Mouse (Mus musculus) heart, adult 2 months (tissue): ENCODE data around the gene Ccnd3. TPM values are rescaled to one million over a fixed set of nuclear protein-coding genes. Genes with fewer than 3 reads are reported as not detected.

Experiments
- DNase-seq, 2 experiments: peaks; one replicate each; pipeline ENCODE4 v3.0.0; 2021
- H3K27ac ChIP-seq: fragments of 200-600 bp; 2 replicates; pipeline ENCODE4 v1.8.1; 2022
- H3K27me3 ChIP-seq: fragments of 200-500 bp; 2 replicates; pipeline ENCODE4 v1.6.1; 2012; ENCODE audit warnings: mild to moderate bottlenecking, low read length, inconsistent platforms, mixed read lengths; ENCODE audit not compliant: control insufficient read depth, insufficient read depth
- H3K36me3 ChIP-seq: fragments of 200-500 bp; 2 replicates; pipeline ENCODE4 v1.6.1; 2012; ENCODE audit warnings: low read length, inconsistent platforms; ENCODE audit not compliant: control insufficient read depth, insufficient read depth
- H3K4me1 ChIP-seq: fragments of 200-500 bp; 2 replicates; pipeline ENCODE4 v1.6.1; 2011; ENCODE audit warnings: low read length; ENCODE audit not compliant: control insufficient read depth, insufficient read depth
- H3K4me3 ChIP-seq: fragments of 200-600 bp; 2 replicates; pipeline ENCODE4 v1.8.1; 2022
- H3K79me2 ChIP-seq: fragments of 200-500 bp; replicated peaks from 2 replicates; pipeline ENCODE4 v1.6.1; 2012; ENCODE audit warnings: mild to moderate bottlenecking, inconsistent platforms, low read length, moderate library complexity, mixed read lengths; ENCODE audit not compliant: control insufficient read depth, insufficient read depth
- H3K9ac ChIP-seq: fragments of 200-500 bp; 2 replicates; pipeline ENCODE4 v1.6.1; 2012; ENCODE audit warnings: low read depth, mild to moderate bottlenecking, control low read depth, inconsistent platforms, low read length, mixed read lengths
- CTCF ChIP-seq: fragments of 200-600 bp; IDR thresholded peaks from 2 replicates; pipeline ENCODE4 v1.8.1; 2022; ENCODE audit warnings: antibody characterized with exemption, mild to moderate bottlenecking, moderate library complexity
- EP300 ChIP-seq: fragments of 200-500 bp; IDR thresholded peaks from 2 replicates; pipeline ENCODE4 v1.6.1; 2011; ENCODE audit warnings: low read depth, low read length, control low read depth; ENCODE audit not compliant: insufficient read depth
- POLR2A ChIP-seq: fragments of 200-500 bp; IDR thresholded peaks from 2 replicates; pipeline ENCODE4 v1.6.1; 2011; ENCODE audit warnings: mild to moderate bottlenecking, low read depth, low read length, control low read depth; ENCODE audit not compliant: insufficient read depth
- WGBS: fragments of 180-500 bp; shearing (Covaris S2); methylation state at CpG from one replicate; pipeline ENCODE4 v1.1.7; 2018; 5-methylcytosine and 5-hydroxymethylcytosine counted together
- intact Hi-C: fragments of 180-260 bp; cut with DNase I; formaldehyde crosslinking; loops from one replicate; pipeline ENCODE4 v1.15.1; 2025
- polyA plus RNA-seq: library from polyadenylated mRNA; depleted of rRNA; stranded (reverse); fragments of >200 nt; gene quantifications from 2 replicates; pipeline ENCODE4 v1.2.3, GENCODE M21; 2012
- total RNA-seq, 2 experiments: library from RNA; stranded (reverse); gene quantifications; 2 replicates each; pipeline ENCODE4 v1.2.3; 2021

Gene Ccnd3
- total and polyA plus RNA-seq, 3 experiments = 75.1 to 83.7 (median 75.9) TPM

DNA sequence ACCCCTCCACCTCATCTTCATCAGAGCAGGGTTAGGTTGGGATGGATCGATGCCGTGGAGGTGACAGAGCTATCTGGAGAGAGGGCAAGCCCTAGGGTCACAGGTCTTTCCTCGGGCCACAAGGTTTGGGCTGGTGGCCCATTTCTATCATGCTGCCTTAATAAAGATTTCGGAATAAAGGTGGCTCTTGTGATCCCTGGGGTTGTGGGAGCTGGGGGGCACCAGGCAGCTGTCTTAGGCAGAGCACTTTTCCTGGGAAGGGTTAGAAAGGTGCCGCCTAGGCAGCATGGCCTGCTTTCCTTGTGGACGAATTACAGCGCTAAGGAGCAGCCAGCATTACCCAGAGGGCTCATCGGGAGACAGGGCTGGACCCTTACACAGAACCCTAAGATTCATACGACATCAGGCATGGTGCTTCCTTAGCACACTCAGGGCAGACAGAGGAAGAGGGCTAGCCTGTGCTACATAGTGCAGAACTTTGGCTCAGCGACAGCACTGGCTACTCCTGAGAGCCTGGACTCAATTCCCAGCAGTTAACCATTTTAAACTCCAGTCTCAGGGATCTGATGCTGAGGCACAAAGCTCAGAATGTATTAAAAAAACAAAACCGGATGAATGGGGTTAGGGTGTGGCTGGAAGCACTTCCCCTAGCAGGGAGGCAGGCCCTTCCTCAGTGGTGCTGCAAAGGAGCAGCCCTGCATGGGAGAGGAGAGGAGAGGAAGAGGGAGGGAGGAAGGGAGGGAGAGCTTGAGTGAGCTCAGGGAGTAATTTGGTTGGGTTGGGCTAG is 94.9 kb downstream of the Ccnd3 start:
- peaks cover 15% of the 10 kb centered on the region for H3K4me1 ChIP-seq
- peak in 1 of 2 experiments; percentile 45 for DNase-seq
- H3K4me3 ChIP-seq = no peak overlapping the region
- TF ChIP-seq EP300 (0 out of 2 replicates have a peak, but pooled peaks have one; percentile 40), POLR2A (peak; percentile 49), CTCF (no peak)
- H3K79me2 ChIP-seq = no peaks in the 10 kb centered on the region
- H3K9ac ChIP-seq = no peak overlapping the region
- no peaks in the 10 kb centered on the region for H3K27me3 ChIP-seq
- H3K27ac ChIP-seq = peak overlapping the region; percentile 80
- WGBS = 55% methylated on average over 11 of the region's 11 CpGs
- intact Hi-C loops = no loop called here
- H3K36me3 ChIP-seq = peaks cover 3% of the 10 kb centered on the region; the same call in 1 of the 2 replicates

DNA sequence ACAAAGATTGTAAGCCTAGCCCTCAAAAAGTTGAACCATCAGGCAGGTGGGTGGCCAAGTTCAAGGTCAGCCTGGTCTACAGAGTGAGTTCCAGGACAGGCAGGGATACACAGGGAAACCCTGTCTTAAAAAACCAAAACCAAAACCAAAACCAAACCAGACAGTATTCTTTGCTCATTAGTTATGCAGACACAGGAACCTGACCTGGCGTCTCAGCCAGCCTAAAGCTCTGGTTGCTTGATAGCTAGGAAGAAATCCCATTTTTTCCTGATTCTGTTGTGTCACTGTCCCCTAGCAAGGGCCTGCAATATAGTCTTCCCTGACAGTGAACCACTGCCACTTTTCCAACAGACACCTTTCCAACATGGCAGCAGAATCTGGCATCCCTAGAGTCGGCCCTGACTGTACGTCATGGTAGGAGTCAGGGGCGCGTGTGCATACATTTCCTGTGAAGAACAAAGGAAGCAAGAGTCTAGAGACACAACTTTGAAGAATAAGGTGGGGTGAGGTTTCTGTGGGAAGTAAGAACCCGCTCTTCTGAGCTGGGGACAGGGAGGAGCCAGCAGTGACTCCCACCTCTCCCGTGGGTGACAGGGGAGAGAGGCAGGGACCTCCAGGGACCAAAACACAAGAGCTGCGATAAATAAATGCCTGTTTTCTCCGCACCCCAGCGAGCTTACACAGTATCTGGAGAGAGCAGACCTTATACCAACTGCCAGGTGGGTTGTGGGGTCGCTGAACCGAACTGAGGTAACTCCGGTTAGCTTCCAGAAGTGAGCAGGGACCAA is 95.9 kb downstream of the Ccnd3 start:
- no peak overlapping the region for H3K4me3 ChIP-seq
- peak overlapping the region; percentile 80 for H3K27ac ChIP-seq
- 61% methylated on average over 13 of the region's 13 CpGs for WGBS
- H3K36me3 ChIP-seq = peaks cover 3% of the 10 kb centered on the region; the same call in 1 of the 2 replicates
- TF ChIP-seq CTCF (no peak), POLR2A (no peak), EP300 (no peak)
- H3K79me2 ChIP-seq = no peaks in the 10 kb centered on the region
- intact Hi-C loops = no loop called here
- DNase-seq = no peak
- no peaks in the 10 kb centered on the region for H3K27me3 ChIP-seq
- peaks cover 13% of the 10 kb centered on the region for H3K4me1 ChIP-seq
- no peak overlapping the region for H3K9ac ChIP-seq

GRCm38 (mm10) chr17:47601389-47601755 is 96.5 kb downstream of the Ccnd3 start:
- Histone ChIP-seq H3K36me3 (peaks cover 3% of the 10 kb centered on the region; the same call in 1 of the 2 replicates), H3K27me3 (no peaks in the 10 kb centered on the region), H3K27ac (peak overlapping the region; percentile 80; the same call in 1 of the 2 replicates), H3K79me2 (no peaks in the 10 kb centered on the region), H3K9ac (no peak overlapping the region), H3K4me1 (peaks cover 13% of the 10 kb centered on the region), H3K4me3 (no peak overlapping the region)
- TF ChIP-seq POLR2A = no peak
- TF ChIP-seq CTCF = no peak
- no peak for TF ChIP-seq EP300
- 85% methylated on average over 10 of the region's 10 CpGs for WGBS
- no peak for DNase-seq
- intact Hi-C loops = no loop called here

- peaks cover 11% of the 10 kb centered on the region for H3K4me1 ChIP-seq
- intact Hi-C loops = no loop called here
- no peak overlapping the region for H3K27ac ChIP-seq
- H3K4me3 ChIP-seq = no peak overlapping the region
- peaks cover 3% of the 10 kb centered on the region; the same call in 1 of the 2 replicates for H3K36me3 ChIP-seq
- WGBS = 92% methylated on average over 11 of the region's 11 CpGs
- H3K79me2 ChIP-seq = no peaks in the 10 kb centered on the region
- H3K27me3 ChIP-seq = no peaks in the 10 kb centered on the region
- TF ChIP-seq EP300 (no peak), CTCF (no peak), POLR2A (no peak)
- H3K9ac ChIP-seq = no peak overlapping the region
- DNase-seq = no peak
These were observed 97.4 kb downstream of the Ccnd3 start for GRCm38 (mm10) chr17:47602289-47602688.

DNA sequence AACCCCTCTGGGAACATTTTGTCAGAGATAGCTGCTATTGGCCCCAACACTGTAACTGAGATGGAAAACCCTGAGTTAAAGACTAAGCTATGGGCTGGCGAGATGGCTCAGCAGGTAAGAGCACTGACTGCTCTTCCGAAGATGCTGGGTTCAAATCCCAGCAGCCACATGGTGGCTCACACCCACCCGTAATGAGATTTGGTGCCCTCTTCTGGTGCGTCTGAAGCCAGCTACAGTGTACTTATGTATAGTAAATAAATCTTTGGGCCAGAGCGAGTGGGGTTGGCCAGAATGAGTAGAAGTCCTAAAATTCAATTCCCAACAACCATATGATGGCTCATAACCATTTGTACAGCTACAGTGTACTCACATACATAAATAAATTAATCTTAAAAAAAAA is 101.4 kb downstream of the Ccnd3 start:
- Histone ChIP-seq H3K9ac (no peak overlapping the region), H3K4me3 (no peak overlapping the region), H3K27me3 (no peaks in the 10 kb centered on the region), H3K4me1 (peaks cover 1% of the 10 kb centered on the region), H3K79me2 (no peaks in the 10 kb centered on the region), H3K36me3 (no peaks in the 10 kb centered on the region; the same call in 1 of the 2 replicates), H3K27ac (no peak overlapping the region)
- TF ChIP-seq POLR2A = no peak
- TF ChIP-seq CTCF = peak; percentile 60
- intact Hi-C loops = no loop called here
- no peak for DNase-seq
- WGBS = 65% methylated on average over 5 of the region's 5 CpGs

DNA sequence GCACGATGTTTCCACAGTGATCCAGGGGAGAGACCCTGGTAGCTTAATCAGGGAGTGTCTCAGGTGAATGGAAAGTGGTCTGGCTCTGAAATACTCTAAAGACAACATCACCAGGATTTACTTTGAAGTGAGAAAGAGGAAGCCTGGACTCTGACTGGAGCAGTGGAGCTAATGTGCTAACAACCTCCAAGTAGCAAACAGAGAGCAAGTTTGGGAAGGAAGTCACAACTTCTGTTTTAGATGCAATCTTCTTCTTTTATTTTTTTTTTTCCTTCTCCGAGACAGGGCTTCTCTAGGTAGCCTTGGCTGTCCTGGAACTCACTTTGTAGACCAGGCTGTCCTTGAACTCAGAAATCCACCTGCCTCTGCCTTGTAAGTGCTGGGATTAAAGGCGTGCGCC is 104.3 kb downstream of the Ccnd3 start:
- intact Hi-C loops = no loop called here
- H3K79me2 ChIP-seq = no peaks in the 10 kb centered on the region; the same call in 1 of the 2 replicates
- H3K4me1 ChIP-seq = peaks cover 5% of the 10 kb centered on the region
- no peaks in the 10 kb centered on the region for H3K27me3 ChIP-seq
- TF ChIP-seq CTCF (no peak), POLR2A (no peak), EP300 (no peak)
- H3K9ac ChIP-seq = no peak overlapping the region
- no peak overlapping the region for H3K27ac ChIP-seq
- H3K36me3 ChIP-seq = no peaks in the 10 kb centered on the region; the same call in 1 of the 2 replicates
- DNase-seq = no peak
- no peak overlapping the region for H3K4me3 ChIP-seq
- 84% methylated on average over 4 of the region's 4 CpGs for WGBS
